Mouse (Mus musculus) brain, embryonic 14.5 days (tissue): Measurements from ENCODE around the gene Rbpj.

Experiments used
- CTCF ChIP-seq: fragments of 200-500 bp; IDR thresholded peaks from 2 replicates; pipeline ENCODE4 v1.5.1; 2012; ENCODE audit warnings: inconsistent platforms, mild to moderate bottlenecking, moderate library complexity, borderline replicate concordance; ENCODE audit not compliant: insufficient read depth, insufficient read length; ENCODE audit errors: extremely low read depth
- POLR2A ChIP-seq: fragments of 200-500 bp; IDR thresholded peaks from 2 replicates; pipeline ENCODE4 v1.6.1; 2012; ENCODE audit warnings: mild to moderate bottlenecking, inconsistent platforms, borderline replicate concordance; ENCODE audit not compliant: poor library complexity, insufficient read depth, insufficient read length, severe bottlenecking; ENCODE audit errors: extremely low read depth

DNA sequence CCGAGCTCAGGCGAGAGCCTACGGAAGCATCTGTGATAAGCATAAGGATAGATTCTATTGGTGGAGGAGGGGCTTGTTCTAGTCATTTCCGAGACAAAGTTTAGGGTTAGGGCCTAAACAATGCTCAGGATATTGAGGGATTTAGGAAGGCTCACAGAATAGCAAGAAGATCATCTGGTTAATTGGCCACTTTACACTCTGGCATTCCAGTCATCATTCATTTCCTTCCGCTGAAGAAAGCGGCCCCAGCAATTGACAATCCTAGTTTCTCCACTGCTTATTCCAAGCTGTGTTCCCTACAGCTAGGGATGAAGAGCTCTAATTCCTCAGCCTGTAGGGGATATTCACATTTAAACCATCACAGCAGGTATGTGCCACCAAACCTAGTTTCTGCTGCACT, 39.8 kb downstream of the Rbpj start:
- no peak for TF ChIP-seq CTCF
- TF ChIP-seq POLR2A = no peak
